Mouse (Mus musculus): ENCODE results near the gene Cstf1. TPM values are rescaled to one million over a fixed set of nuclear protein-coding genes. Genes with fewer than 3 reads are reported as not detected.

The Cstf1 gene
- polyA plus RNA-seq, 1 experiment from 2014 or later, result 30.5 TPM

GRCm38 (mm10) chr2:172346034-172346929 lies 24.2 kb upstream of the Cstf1 start:
- H3K27ac ChIP-seq, result no peak overlapping the region; the same call in 1 of the 2 replicates
- H3K4me1 ChIP-seq (replicated peaks), result peaks cover 39% of the 10 kb centered on the region
- peak overlapping the region; percentile 81 for H3K9ac ChIP-seq (replicated peaks)
- no peaks in the 10 kb centered on the region for H3K9me3 ChIP-seq
- H3K36me3 ChIP-seq, result no peaks in the 10 kb centered on the region
- peaks cover 7% of the 10 kb centered on the region; the same call in 1 of the 2 replicates for H3K27me3 ChIP-seq
- peak overlapping the region; percentile 71 for H3K4me3 ChIP-seq (replicated peaks)
- peak; percentile 1; the same call in 1 of the 2 replicates for ATAC-seq
- WGBS, result 14% methylated on average over 31 of the region's 31 CpGs
- peak overlapping the region; percentile 99 for H3K4me2 ChIP-seq (replicated peaks)

GRCm38 (mm10) chr2:172346933-172347611 lies 23.4 kb upstream of the Cstf1 start:
- no peak overlapping the region for H3K9ac ChIP-seq (replicated peaks)

GRCm38 (mm10) chr2:172348297-172348950 lies 22.1 kb upstream of the Cstf1 start:
- Histone ChIP-seq H3K27me3 (0 out of 2 replicates have a peak, but pooled peaks cover 3% of the 10 kb centered on the region), H3K36me3 (no peaks in the 10 kb centered on the region), H3K9ac (replicated peaks) (no peak overlapping the region), H3K4me2 (replicated peaks) (no peak overlapping the region), H3K4me1 (replicated peaks) (peaks cover 40% of the 10 kb centered on the region), H3K27ac (peak overlapping the region; percentile 68), H3K4me3 (replicated peaks) (no peak overlapping the region), H3K9me3 (no peaks in the 10 kb centered on the region)
- no peak for ATAC-seq
- 48% methylated on average over 3 of the region's 3 CpGs for WGBS

More at GRCm38 (mm10) chr2:172346933-172347611, 23.4 kb upstream of the Cstf1 start:
- Histone ChIP-seq H3K4me3 (replicated peaks) (peak overlapping the region; percentile 71), H3K9me3 (no peaks in the 10 kb centered on the region), H3K4me2 (replicated peaks) (peak overlapping the region; percentile 99), H3K4me1 (replicated peaks) (peaks cover 37% of the 10 kb centered on the region), H3K27ac (no peak overlapping the region), H3K27me3 (peaks cover 7% of the 10 kb centered on the region; the same call in 1 of the 2 replicates), H3K36me3 (no peaks in the 10 kb centered on the region)
- no peak for ATAC-seq
- 69% methylated on average over 8 of the region's 8 CpGs for WGBS

- H3K4me3 ChIP-seq (replicated peaks), result no peak overlapping the region
- ATAC-seq, result no peak
- no peak overlapping the region for H3K4me2 ChIP-seq (replicated peaks)
- H3K9ac ChIP-seq (replicated peaks), result no peak overlapping the region
- H3K27ac ChIP-seq, result no peak overlapping the region
- H3K36me3 ChIP-seq, result no peaks in the 10 kb centered on the region
- H3K4me1 ChIP-seq (replicated peaks), result peaks cover 36% of the 10 kb centered on the region
- H3K9me3 ChIP-seq, result no peaks in the 10 kb centered on the region
- H3K27me3 ChIP-seq, result no peaks in the 10 kb centered on the region
- 80% methylated on average over 14 of the region's 14 CpGs for WGBS
These were observed 20.7 kb upstream of the Cstf1 start for GRCm38 (mm10) chr2:172349776-172350175.

DNA sequence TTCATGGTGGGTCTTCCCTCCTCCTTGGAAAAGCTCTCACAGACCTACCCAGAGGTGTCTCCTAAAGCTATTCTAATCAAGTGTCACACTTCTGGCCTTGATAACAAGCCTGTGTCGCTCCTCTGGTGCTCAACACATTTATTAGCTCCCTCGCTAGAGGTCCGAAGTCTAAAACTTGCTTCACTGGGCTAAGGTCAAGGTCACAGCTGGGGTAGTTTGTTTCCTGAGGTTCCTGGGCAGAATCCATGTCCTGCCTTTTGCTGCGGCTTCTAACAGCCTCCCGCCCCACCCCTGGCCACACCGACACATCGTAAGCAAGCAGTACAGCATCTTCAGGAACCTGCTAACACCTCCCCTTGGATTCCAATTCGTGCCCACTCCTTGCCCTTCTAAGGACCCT lies 19.7 kb upstream of the Cstf1 start:
- Histone ChIP-seq H3K4me1 (replicated peaks) (peaks cover 38% of the 10 kb centered on the region), H3K4me2 (replicated peaks) (no peak overlapping the region), H3K4me3 (replicated peaks) (no peak overlapping the region), H3K27ac (no peak overlapping the region), H3K27me3 (no peaks in the 10 kb centered on the region), H3K36me3 (peaks cover 7% of the 10 kb centered on the region), H3K9me3 (no peaks in the 10 kb centered on the region), H3K9ac (replicated peaks) (no peak overlapping the region)
- ATAC-seq, result no peak
- WGBS, result 85% methylated on average over 8 of the region's 8 CpGs

GRCm38 (mm10) chr2:172353218-172353617 lies 17.3 kb upstream of the Cstf1 start:
- peak overlapping the region; percentile 30; the same call in 1 of the 2 replicates for H3K27ac ChIP-seq
- no peak overlapping the region for H3K4me2 ChIP-seq (replicated peaks)
- H3K4me3 ChIP-seq (replicated peaks), result no peak overlapping the region
- H3K9ac ChIP-seq (replicated peaks), result no peak overlapping the region
- WGBS, result 53% methylated on average over 9 of the region's 9 CpGs
- H3K4me1 ChIP-seq (replicated peaks), result peaks cover 18% of the 10 kb centered on the region
- H3K27me3 ChIP-seq, result no peaks in the 10 kb centered on the region
- no peak for ATAC-seq
- peaks cover 30% of the 10 kb centered on the region for H3K36me3 ChIP-seq
- no peaks in the 10 kb centered on the region for H3K9me3 ChIP-seq

- Histone ChIP-seq H3K27ac (peak overlapping the region; percentile 51; the same call in 1 of the 2 replicates), H3K9ac (replicated peaks) (no peak overlapping the region)
- peak; percentile 28; the same call in 1 of the 2 replicates for ATAC-seq
These were observed 15.7 kb upstream of the Cstf1 start for GRCm38 (mm10) chr2:172354761-172355160.

DNA sequence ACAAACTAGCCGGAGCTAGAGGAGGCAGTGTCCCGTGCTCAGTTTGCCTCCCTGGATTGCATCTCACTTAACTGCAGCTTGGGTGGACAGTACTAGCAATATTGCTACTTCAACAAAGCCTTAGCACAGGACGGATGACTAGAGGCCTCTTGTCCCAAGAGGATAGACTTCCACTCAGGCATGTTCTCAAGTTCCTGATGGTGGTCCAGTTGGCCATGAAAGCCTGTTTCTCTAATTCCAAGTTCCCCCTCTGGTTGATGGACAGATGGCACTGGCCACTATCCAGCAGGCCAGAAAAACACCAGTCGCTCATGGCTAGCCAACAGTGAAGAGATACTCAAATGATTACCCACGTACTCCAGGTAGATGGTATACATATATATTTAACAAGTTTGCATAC lies 14.6 kb upstream of the Cstf1 start:
- H3K36me3 ChIP-seq, result peaks cover 49% of the 10 kb centered on the region
- H3K27me3 ChIP-seq, result no peaks in the 10 kb centered on the region
- WGBS, result 79% methylated on average over 5 of the region's 5 CpGs
- no peak overlapping the region for H3K4me2 ChIP-seq (replicated peaks)
- peaks cover 10% of the 10 kb centered on the region for H3K4me1 ChIP-seq (replicated peaks)
- H3K9ac ChIP-seq (replicated peaks), result no peak overlapping the region
- no peak overlapping the region for H3K4me3 ChIP-seq (replicated peaks)
- no peaks in the 10 kb centered on the region for H3K9me3 ChIP-seq
- H3K27ac ChIP-seq, result 0 out of 2 replicates have a peak overlapping the region, but pooled peaks have one; percentile 51
- ATAC-seq, result no peak

More at GRCm38 (mm10) chr2:172354761-172355160, 15.7 kb upstream of the Cstf1 start:
- no peak overlapping the region for H3K4me2 ChIP-seq (replicated peaks)
- 65% methylated on average over 9 of the region's 9 CpGs for WGBS
- peaks cover 45% of the 10 kb centered on the region for H3K36me3 ChIP-seq
- no peak overlapping the region for H3K4me3 ChIP-seq (replicated peaks)
- peaks cover 10% of the 10 kb centered on the region for H3K4me1 ChIP-seq (replicated peaks)
- H3K27me3 ChIP-seq, result no peaks in the 10 kb centered on the region
- no peaks in the 10 kb centered on the region for H3K9me3 ChIP-seq

- no peaks in the 10 kb centered on the region for H3K9me3 ChIP-seq
- WGBS, result 88% methylated on average over 7 of the region's 7 CpGs
- no peak for ATAC-seq
- H3K27ac ChIP-seq, result no peak overlapping the region
- no peaks in the 10 kb centered on the region for H3K27me3 ChIP-seq
- H3K4me2 ChIP-seq (replicated peaks), result no peak overlapping the region
- H3K36me3 ChIP-seq, result peaks cover 69% of the 10 kb centered on the region
- no peak overlapping the region for H3K4me3 ChIP-seq (replicated peaks)
- no peak overlapping the region for H3K9ac ChIP-seq (replicated peaks)
- H3K4me1 ChIP-seq (replicated peaks), result peaks cover 9% of the 10 kb centered on the region
These were observed 7.3 kb upstream of the Cstf1 start for GRCm38 (mm10) chr2:172363176-172363575.

DNA sequence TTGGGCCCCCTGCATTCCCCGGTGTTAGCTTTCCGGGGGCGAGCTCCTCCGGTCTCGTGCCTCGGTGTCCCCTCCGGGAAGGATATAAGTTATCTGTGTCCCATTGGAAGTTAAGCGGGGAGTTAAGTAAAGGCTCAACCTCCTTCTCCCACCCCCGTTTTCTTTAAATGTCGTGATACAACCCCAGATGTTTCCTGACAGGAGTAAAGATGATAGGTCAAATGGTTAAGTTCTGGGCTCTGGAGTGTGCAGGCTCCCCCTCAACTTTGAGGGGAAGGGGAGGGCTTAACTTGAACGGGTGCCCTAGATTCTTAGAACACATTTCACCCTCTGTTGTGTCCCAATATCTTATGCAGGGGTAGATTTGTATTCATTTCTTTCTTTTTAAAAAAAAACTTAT lies 777 bp downstream of the Cstf1 start:
- H3K27ac ChIP-seq, result 0 out of 2 replicates have a peak overlapping the region, but pooled peaks have one; percentile 30
- 0% methylated on average over 11 of the region's 11 CpGs for WGBS
- peaks cover 30% of the 10 kb centered on the region for H3K4me1 ChIP-seq (replicated peaks)
- H3K27me3 ChIP-seq, result no peaks in the 10 kb centered on the region
- peak overlapping the region; percentile 80 for H3K4me2 ChIP-seq (replicated peaks)
- no peaks in the 10 kb centered on the region for H3K9me3 ChIP-seq
- H3K9ac ChIP-seq (replicated peaks), result peak overlapping the region; percentile 92
- H3K36me3 ChIP-seq, result peaks cover 44% of the 10 kb centered on the region
- H3K4me3 ChIP-seq (replicated peaks), result peak overlapping the region; percentile 97
- 0 out of 2 replicates have a peak, but pooled peaks have one; percentile 3 for ATAC-seq

DNA sequence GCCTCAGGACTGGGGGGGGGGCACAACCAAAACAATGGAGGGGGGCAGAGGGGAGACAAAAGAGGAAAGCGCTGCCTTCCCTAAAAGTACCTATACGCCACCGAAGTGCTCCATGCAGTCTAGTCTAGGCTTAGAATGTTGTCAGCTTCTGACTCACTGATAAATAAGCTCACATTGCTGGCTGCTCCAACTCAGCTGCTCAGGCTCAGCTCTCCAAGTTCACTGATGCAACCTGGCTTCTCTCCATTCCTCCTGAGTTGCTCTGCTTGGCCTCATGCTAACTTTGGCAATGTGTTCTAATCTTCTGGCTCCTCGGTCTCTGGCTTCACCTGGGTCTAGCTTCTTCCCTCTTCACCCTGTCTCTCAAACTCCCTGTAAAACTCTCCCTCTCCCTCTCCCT lies 6.1 kb downstream of the Cstf1 start:
- Histone ChIP-seq H3K4me3 (replicated peaks) (no peak overlapping the region), H3K27ac (no peak overlapping the region), H3K36me3 (peaks cover 89% of the 10 kb centered on the region), H3K9me3 (no peaks in the 10 kb centered on the region), H3K9ac (replicated peaks) (no peak overlapping the region), H3K4me1 (replicated peaks) (peaks cover 7% of the 10 kb centered on the region), H3K4me2 (replicated peaks) (no peak overlapping the region), H3K27me3 (no peaks in the 10 kb centered on the region)
- ATAC-seq, result no peak
- 92% methylated on average over 4 of the region's 4 CpGs for WGBS
